Mouse (Mus musculus) heart, embryonic 16.5 days (tissue): Measurements from ENCODE around the gene Iars2. TPM values are rescaled to one million over a fixed set of nuclear protein-coding genes. Genes with fewer than 3 reads are reported as not detected.

ENCODE experiments used
- ATAC-seq: fragments of 200-750 bp; cut with Nextera tagmentation; replicated peaks from 2 replicates; pipeline ENCODE4 v1.8.0; 2017; ENCODE audit warnings: moderate number of reproducible peaks; ENCODE audit not compliant: insufficient read depth, low FRiP score; ENCODE audit errors: extremely low read depth
- H3K27ac ChIP-seq: fragments of 300-500 bp; sonication (generic); 2 replicates; pipeline ENCODE4 v1.5.1; 2014; ENCODE audit warnings: mild to moderate bottlenecking, low read length, control low read depth, moderate library complexity
- H3K27me3 ChIP-seq: fragments of 300-500 bp; sonication (generic); 2 replicates; pipeline ENCODE4 v1.6.1; 2014; ENCODE audit warnings: low read length, mixed read lengths; ENCODE audit not compliant: control insufficient read depth, insufficient read depth
- H3K36me3 ChIP-seq: fragments of 300-500 bp; sonication (generic); 2 replicates; pipeline ENCODE4 v1.6.1; 2014; ENCODE audit not compliant: control insufficient read depth, insufficient read depth
- H3K4me1 ChIP-seq: fragments of 300-500 bp; sonication (generic); 2 replicates; pipeline ENCODE4 v1.6.1; 2014; ENCODE audit warnings: low read length, mixed read lengths; ENCODE audit not compliant: control insufficient read depth, insufficient read depth
- H3K4me2 ChIP-seq: fragments of 300-500 bp; sonication (generic); 2 replicates; pipeline ENCODE4 v1.6.1; 2014; ENCODE audit warnings: low read depth, mild to moderate bottlenecking, control low read depth, low read length
- H3K4me3 ChIP-seq: fragments of 300-500 bp; sonication (generic); 2 replicates; pipeline ENCODE4 v1.5.1; 2014; ENCODE audit warnings: mild to moderate bottlenecking, control low read depth, low read length
- H3K9ac ChIP-seq: fragments of 300-500 bp; sonication (generic); 2 replicates; pipeline ENCODE4 v1.6.1; 2014; ENCODE audit warnings: low read length, control low read depth
- H3K9me3 ChIP-seq: fragments of 300-500 bp; sonication (generic); replicated peaks from 2 replicates; pipeline ENCODE4 v1.6.1; 2016; ENCODE audit warnings: low read length; ENCODE audit not compliant: control insufficient read depth
- WGBS: fragments of 180-500 bp; shearing (Covaris S2); extraction: QIAGEN DNeasy Blood & Tissue Kit; methylation state at CpG from one replicate; pipeline ENCODE4 v1.1.7; 2014; 5-methylcytosine and 5-hydroxymethylcytosine counted together
- polyA plus RNA-seq: library from polyadenylated mRNA; unstranded; fragments of >200 nt; fragmentation: Nextera tagmentation; extraction: Ambion mirVana; gene quantifications from 2 replicates; pipeline ENCODE4 v1.2.1, GENCODE M21; 2015

Iars2 gene
- polyA plus RNA-seq, 1 experiment from 2014 or later, result 42.6 TPM

GRCm38 (mm10) chr1:185358211-185358610, 29.0 kb upstream of the Iars2 start:
- WGBS, result 81% methylated on average over 4 of the region's 4 CpGs
- H3K9me3 ChIP-seq, result no peaks in the 10 kb centered on the region
- peaks cover 5% of the 10 kb centered on the region for H3K4me1 ChIP-seq
- no peak overlapping the region for H3K27ac ChIP-seq
- H3K36me3 ChIP-seq, result peaks cover 7% of the 10 kb centered on the region
- ATAC-seq, result no peak
- H3K9ac ChIP-seq, result no peak overlapping the region
- no peaks in the 10 kb centered on the region for H3K27me3 ChIP-seq
- H3K4me3 ChIP-seq, result no peak overlapping the region
- no peak overlapping the region for H3K4me2 ChIP-seq

- Histone ChIP-seq H3K27me3 (no peaks in the 10 kb centered on the region), H3K4me2 (no peak overlapping the region), H3K4me3 (no peak overlapping the region), H3K4me1 (no peaks in the 10 kb centered on the region), H3K9me3 (no peaks in the 10 kb centered on the region), H3K9ac (no peak overlapping the region), H3K27ac (no peak overlapping the region), H3K36me3 (peaks cover 16% of the 10 kb centered on the region)
- no peak for ATAC-seq
- WGBS, result 90% methylated on average over 8 of the region's 8 CpGs
Observed at GRCm38 (mm10) chr1:185356246-185356645, 27.1 kb upstream of the Iars2 start.

GRCm38 (mm10) chr1:185354731-185355130, 25.5 kb upstream of the Iars2 start:
- no peaks in the 10 kb centered on the region for H3K9me3 ChIP-seq
- no peak overlapping the region for H3K4me2 ChIP-seq
- no peak overlapping the region for H3K4me3 ChIP-seq
- H3K36me3 ChIP-seq, result peaks cover 21% of the 10 kb centered on the region
- no peak overlapping the region for H3K27ac ChIP-seq
- no peaks in the 10 kb centered on the region for H3K4me1 ChIP-seq
- H3K9ac ChIP-seq, result no peak overlapping the region
- no peak for ATAC-seq
- WGBS, result 84% methylated on average over 4 of the region's 4 CpGs
- no peaks in the 10 kb centered on the region for H3K27me3 ChIP-seq

GRCm38 (mm10) chr1:185353351-185353750, 24.2 kb upstream of the Iars2 start:
- WGBS, result 96% methylated on average over 8 of the region's 8 CpGs
- Histone ChIP-seq H3K36me3 (peaks cover 29% of the 10 kb centered on the region), H3K4me2 (no peak overlapping the region), H3K9me3 (no peaks in the 10 kb centered on the region), H3K27ac (no peak overlapping the region), H3K4me3 (no peak overlapping the region), H3K27me3 (no peaks in the 10 kb centered on the region), H3K4me1 (no peaks in the 10 kb centered on the region), H3K9ac (no peak overlapping the region)
- ATAC-seq, result no peak

GRCm38 (mm10) chr1:185352151-185352550, 23.0 kb upstream of the Iars2 start:
- H3K36me3 ChIP-seq, result peaks cover 35% of the 10 kb centered on the region
- no peak overlapping the region for H3K4me3 ChIP-seq
- WGBS, result 87% methylated on average over 12 of the region's 12 CpGs

GRCm38 (mm10) chr1:185350611-185351010, 21.4 kb upstream of the Iars2 start:
- ATAC-seq, result no peak
- H3K4me3 ChIP-seq, result no peak overlapping the region
- 87% methylated on average over 4 of the region's 4 CpGs for WGBS
- H3K9me3 ChIP-seq, result no peaks in the 10 kb centered on the region
- H3K36me3 ChIP-seq, result peaks cover 43% of the 10 kb centered on the region
- no peaks in the 10 kb centered on the region for H3K27me3 ChIP-seq
- no peak overlapping the region for H3K27ac ChIP-seq
- no peak overlapping the region for H3K4me2 ChIP-seq
- H3K4me1 ChIP-seq, result no peaks in the 10 kb centered on the region
- H3K9ac ChIP-seq, result no peak overlapping the region

More at GRCm38 (mm10) chr1:185352151-185352550, 23.0 kb upstream of the Iars2 start:
- Histone ChIP-seq H3K27ac (no peak overlapping the region), H3K9ac (no peak overlapping the region), H3K4me2 (no peak overlapping the region), H3K27me3 (no peaks in the 10 kb centered on the region), H3K4me1 (no peaks in the 10 kb centered on the region), H3K9me3 (no peaks in the 10 kb centered on the region)
- no peak for ATAC-seq

GRCm38 (mm10) chr1:185349741-185350140, 20.5 kb upstream of the Iars2 start:
- 89% methylated on average over 14 of the region's 14 CpGs for WGBS
- Histone ChIP-seq H3K4me3 (no peak overlapping the region), H3K9ac (no peak overlapping the region), H3K4me1 (no peaks in the 10 kb centered on the region), H3K36me3 (peaks cover 51% of the 10 kb centered on the region), H3K27ac (no peak overlapping the region), H3K9me3 (no peaks in the 10 kb centered on the region), H3K27me3 (no peaks in the 10 kb centered on the region), H3K4me2 (no peak overlapping the region)
- ATAC-seq, result no peak

GRCm38 (mm10) chr1:185346188-185346587, 17.0 kb upstream of the Iars2 start:
- H3K4me1 ChIP-seq, result no peaks in the 10 kb centered on the region
- no peaks in the 10 kb centered on the region for H3K27me3 ChIP-seq
- WGBS, result 81% methylated on average over 10 of the region's 10 CpGs
- H3K9ac ChIP-seq, result no peak overlapping the region
- H3K9me3 ChIP-seq, result no peaks in the 10 kb centered on the region
- no peak overlapping the region for H3K4me2 ChIP-seq
- H3K4me3 ChIP-seq, result no peak overlapping the region
- no peak for ATAC-seq
- H3K36me3 ChIP-seq, result peaks cover 62% of the 10 kb centered on the region
- no peak overlapping the region for H3K27ac ChIP-seq

GRCm38 (mm10) chr1:185343422-185343821, 14.2 kb upstream of the Iars2 start:
- H3K4me2 ChIP-seq, result no peak overlapping the region
- no peak overlapping the region for H3K9ac ChIP-seq
- no peaks in the 10 kb centered on the region for H3K27me3 ChIP-seq
- H3K4me3 ChIP-seq, result no peak overlapping the region
- no peak for ATAC-seq
- peaks cover 56% of the 10 kb centered on the region for H3K36me3 ChIP-seq
- 86% methylated on average over 8 of the region's 8 CpGs for WGBS
- no peaks in the 10 kb centered on the region for H3K4me1 ChIP-seq
- H3K27ac ChIP-seq, result no peak overlapping the region
- no peaks in the 10 kb centered on the region for H3K9me3 ChIP-seq

GRCm38 (mm10) chr1:185342441-185342840, 13.2 kb upstream of the Iars2 start:
- H3K4me2 ChIP-seq, result no peak overlapping the region
- peaks cover 49% of the 10 kb centered on the region for H3K36me3 ChIP-seq

More at GRCm38 (mm10) chr1:185342441-185342840, 13.2 kb upstream of the Iars2 start:
- Histone ChIP-seq H3K4me3 (no peak overlapping the region), H3K27me3 (no peaks in the 10 kb centered on the region), H3K4me1 (no peaks in the 10 kb centered on the region), H3K9me3 (no peaks in the 10 kb centered on the region), H3K27ac (no peak overlapping the region), H3K9ac (no peak overlapping the region)
- no peak for ATAC-seq
- WGBS, result 91% methylated on average over 4 of the region's 4 CpGs
